Mouse (Mus musculus) hindbrain, embryonic 14.5 days (tissue): ENCODE measurements around the gene Btnl9. TPM values are rescaled to one million over a fixed set of nuclear protein-coding genes. Genes with fewer than 3 reads are reported as not detected.

Source experiments
- ATAC-seq: fragments of 200-750 bp; cut with Nextera tagmentation; 2 replicates; pipeline ENCODE4 v1.8.0; 2017; ENCODE audit warnings: moderate number of reproducible peaks, mild to moderate bottlenecking, moderate TSS enrichment, moderate library complexity; ENCODE audit not compliant: low FRiP score
- DNase-seq: peaks from one replicate; pipeline ENCODE4 v3.0.0-alpha.2; 2015; ENCODE audit warnings: low spot score
- H3K27ac ChIP-seq: fragments of 300-500 bp; sonication (generic); 2 replicates; pipeline ENCODE4 v1.5.1; 2014; ENCODE audit warnings: mild to moderate bottlenecking, moderate library complexity
- H3K27me3 ChIP-seq: fragments of 300-500 bp; sonication (generic); 2 replicates; pipeline ENCODE4 v1.6.1; 2014; ENCODE audit warnings: mild to moderate bottlenecking, low read length, mixed read lengths; ENCODE audit not compliant: control insufficient read depth, insufficient read depth
- H3K36me3 ChIP-seq: fragments of 300-500 bp; sonication (generic); replicated peaks from 2 replicates; pipeline ENCODE4 v1.6.1; 2014; ENCODE audit not compliant: control insufficient read depth, insufficient read depth
- H3K4me1 ChIP-seq: fragments of 300-500 bp; sonication (generic); replicated peaks from 2 replicates; pipeline ENCODE4 v1.6.1; 2014; ENCODE audit warnings: antibody characterized with exemption, low read length, mixed read lengths; ENCODE audit not compliant: control insufficient read depth, insufficient read depth
- H3K4me2 ChIP-seq: fragments of 300-500 bp; sonication (generic); replicated peaks from 2 replicates; pipeline ENCODE4 v1.6.1; 2014; ENCODE audit warnings: mild to moderate bottlenecking, moderate library complexity
- H3K4me3 ChIP-seq: fragments of 300-500 bp; sonication (generic); replicated peaks from 2 replicates; pipeline ENCODE4 v1.5.1; 2014; ENCODE audit warnings: mild to moderate bottlenecking, low read length
- H3K9ac ChIP-seq: fragments of 300-500 bp; sonication (generic); 2 replicates; pipeline ENCODE4 v1.6.1; 2014
- H3K9me3 ChIP-seq: fragments of 300-500 bp; sonication (generic); 2 replicates; pipeline ENCODE4 v1.6.1; 2016; ENCODE audit warnings: low read length; ENCODE audit not compliant: control insufficient read depth
- WGBS: fragments of 180-500 bp; shearing (Covaris S2); extraction: QIAGEN DNeasy Blood & Tissue Kit; methylation state at CpG from one replicate; pipeline ENCODE4 v1.1.7; 2014; 5-methylcytosine and 5-hydroxymethylcytosine counted together
- polyA plus RNA-seq: library from polyadenylated mRNA; unstranded; fragments of >200 nt; fragmentation: Nextera tagmentation; extraction: Ambion mirVana; gene quantifications from 2 replicates; pipeline ENCODE4 v1.2.1, GENCODE M21; 2014

The Btnl9 gene
- polyA plus RNA-seq, 1 experiment from 2014 or later = 0.11 TPM

DNA sequence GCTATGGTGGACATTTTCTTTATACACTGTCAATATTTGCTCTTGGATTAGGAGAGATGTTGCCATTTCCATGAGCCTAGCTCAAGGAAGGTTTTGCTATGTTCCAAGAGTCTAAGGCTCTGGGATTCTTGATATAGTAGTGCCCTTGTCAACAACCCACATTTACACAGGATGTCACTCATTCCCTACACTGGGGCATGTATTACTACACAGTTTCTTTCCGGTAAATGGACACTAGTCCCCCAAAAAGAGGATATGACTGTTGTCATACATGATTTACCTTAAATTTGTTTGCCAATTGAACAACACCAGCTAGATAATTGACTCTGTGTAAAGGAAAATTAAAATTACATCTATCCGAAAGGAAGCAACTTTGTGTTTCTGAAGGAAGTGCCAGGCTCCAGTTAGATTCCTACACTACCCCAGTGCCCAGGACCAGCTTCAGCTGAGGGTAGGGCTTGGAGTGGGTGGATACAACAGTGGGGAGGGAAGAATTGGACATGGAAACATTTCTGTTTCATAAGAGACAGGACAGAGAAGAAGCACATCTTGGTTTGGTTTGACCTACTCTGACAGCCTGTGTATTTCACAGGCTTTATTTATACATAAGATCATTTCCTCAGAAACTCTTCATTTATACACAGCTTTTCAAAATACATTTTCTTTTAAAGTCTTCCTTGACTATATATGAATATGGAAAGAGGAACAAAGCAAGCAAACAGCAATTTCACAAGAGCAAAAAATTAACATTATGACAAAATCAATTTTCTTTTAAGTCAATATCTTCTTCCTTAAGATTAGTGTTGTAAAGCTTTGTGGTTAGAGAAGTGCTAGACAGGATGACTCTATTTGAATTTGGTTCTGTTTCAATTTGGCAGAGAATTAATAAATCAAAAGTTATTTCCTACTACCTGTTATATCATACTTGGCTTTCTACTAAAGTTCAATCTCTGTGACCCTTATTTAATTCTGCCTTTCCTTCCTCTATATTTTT lies 29.8 kb downstream of the Btnl9 start:
- no peak overlapping the region for H3K4me2 ChIP-seq
- ATAC-seq = no peak
- no peaks in the 10 kb centered on the region for H3K36me3 ChIP-seq
- no peak overlapping the region for H3K4me3 ChIP-seq
- H3K4me1 ChIP-seq = no peaks in the 10 kb centered on the region
- H3K27me3 ChIP-seq = no peaks in the 10 kb centered on the region
- no peak for DNase-seq
- H3K9ac ChIP-seq = no peak overlapping the region
- 90% methylated on average over 2 of the region's 2 CpGs for WGBS
- no peaks in the 10 kb centered on the region for H3K9me3 ChIP-seq
- H3K27ac ChIP-seq = no peak overlapping the region

DNA sequence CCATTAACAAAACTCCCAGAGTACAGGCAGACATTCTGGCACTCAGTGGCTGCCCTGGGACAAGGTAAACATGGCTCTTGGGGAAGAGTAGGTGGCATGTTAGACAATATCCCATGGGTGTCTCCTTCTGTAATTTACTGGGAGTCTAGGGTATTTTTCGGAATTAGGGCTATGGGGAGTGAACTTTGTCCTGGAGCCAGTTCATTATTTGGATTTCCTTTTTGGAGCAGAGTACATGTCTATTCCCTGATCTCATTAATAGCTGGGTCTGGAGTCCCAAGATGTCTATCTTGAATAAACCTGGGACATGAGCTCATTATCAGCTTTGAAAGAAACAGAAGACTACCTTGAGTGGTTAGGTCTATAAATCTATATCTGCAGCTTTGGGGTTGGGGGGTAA lies 32.9 kb downstream of the Btnl9 start, which contains the start of gene Olfr1394:
Gene Olfr1394, plus strand, starts transcription at position 301 of the 400 bp plus-strand sequence.
- no peak within 1 kb of the TSS for H3K4me3 ChIP-seq
- DNase-seq (no peak), ATAC-seq (no peak)
- H3K36me3 ChIP-seq = no peaks in the 10 kb centered on the region
- no peaks in the 10 kb centered on the region for H3K9me3 ChIP-seq
- no peak within 1 kb of the TSS for H3K9ac ChIP-seq
- no peak within 1 kb of the TSS for H3K4me2 ChIP-seq
- H3K4me1 ChIP-seq = no peaks in the 10 kb centered on the region
- no peaks in the 10 kb centered on the region for H3K27me3 ChIP-seq
- WGBS = 89% methylated on average over 1 of the region's 1 CpGs
- H3K27ac ChIP-seq = no peak within 1 kb of the TSS

DNA sequence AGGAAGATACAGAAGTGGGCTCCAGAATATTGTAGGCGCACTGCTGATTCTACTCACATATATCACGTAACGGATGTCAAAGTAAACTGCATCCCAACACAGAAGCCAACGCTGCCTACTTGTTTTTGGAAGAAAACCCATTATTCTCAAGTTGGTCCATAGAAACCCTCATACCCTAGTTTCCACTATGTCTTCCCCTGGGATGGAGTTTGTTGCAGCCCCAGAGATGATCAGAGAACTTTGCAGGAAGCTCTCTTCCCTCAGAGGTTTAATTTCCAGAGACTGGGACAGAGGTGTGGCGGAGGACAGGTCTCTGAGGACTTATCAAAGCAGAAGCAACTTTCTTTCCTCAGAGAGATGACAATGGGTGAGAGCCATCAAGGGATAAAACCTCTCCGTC lies 45.0 kb downstream of the Btnl9 start, which contains the start of gene Olfr1395:
Gene Olfr1395, plus strand, starts transcription at position 301 of the 400 bp plus-strand sequence.
- Histone ChIP-seq H3K27me3 (no peaks in the 10 kb centered on the region), H3K4me2 (no peak within 1 kb of the TSS), H3K27ac (no peak within 1 kb of the TSS), H3K36me3 (no peaks in the 10 kb centered on the region), H3K4me3 (no peak within 1 kb of the TSS), H3K9me3 (no peaks in the 10 kb centered on the region), H3K9ac (no peak within 1 kb of the TSS), H3K4me1 (no peaks in the 10 kb centered on the region)
- WGBS = 93% methylated on average over 6 of the region's 6 CpGs
- no peak for ATAC-seq
- no peak for DNase-seq

DNA sequence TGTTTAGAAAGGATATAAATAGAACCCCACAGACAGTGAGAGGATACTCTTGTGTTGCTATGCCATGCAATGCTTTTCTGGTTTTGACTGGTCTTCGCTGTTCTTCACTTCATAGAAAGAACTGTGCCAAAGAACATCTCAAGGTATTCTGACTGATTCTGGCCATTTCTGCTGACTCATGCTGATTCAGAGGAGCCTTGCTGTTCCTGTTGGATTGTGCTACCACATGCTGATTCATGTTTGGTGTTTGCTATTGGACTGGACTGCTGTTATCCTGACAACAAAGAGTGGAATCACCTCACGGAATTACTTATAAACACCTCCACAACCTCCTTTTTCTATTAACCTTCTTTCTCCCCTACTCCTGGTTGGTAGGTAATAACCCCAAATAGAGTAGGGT lies 62.8 kb downstream of the Btnl9 start:
- WGBS = 92% methylated on average over 2 of the region's 2 CpGs
- no peak for ATAC-seq
- H3K9ac ChIP-seq = no peak overlapping the region

DNA sequence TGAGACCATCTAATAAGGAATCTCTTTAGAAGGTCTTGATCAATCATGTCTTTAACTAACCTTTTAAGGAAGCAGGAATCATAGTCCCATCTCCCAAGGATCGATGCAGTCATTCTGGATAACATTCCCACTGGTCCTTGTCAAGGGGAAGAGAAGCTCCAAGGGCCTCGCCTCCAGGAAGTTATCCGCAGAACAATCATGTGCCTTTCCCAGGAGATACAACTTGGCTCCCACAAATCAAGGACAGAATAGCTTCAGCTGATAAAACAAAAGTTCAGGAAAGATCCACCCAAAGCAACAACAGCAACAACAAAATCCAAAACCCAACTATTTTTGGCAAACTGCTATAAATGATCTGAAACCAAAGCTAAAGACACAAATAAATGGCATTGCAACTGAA lies 67.3 kb downstream of the Btnl9 start:
- no peak overlapping the region for H3K4me3 ChIP-seq
- no peak overlapping the region for H3K9ac ChIP-seq
- no peak overlapping the region for H3K4me2 ChIP-seq
- no peaks in the 10 kb centered on the region for H3K4me1 ChIP-seq
- no peaks in the 10 kb centered on the region for H3K27me3 ChIP-seq
- 86% methylated on average over 3 of the region's 3 CpGs for WGBS
- no peak overlapping the region for H3K27ac ChIP-seq
- ATAC-seq (no peak), DNase-seq (no peak)
- H3K9me3 ChIP-seq = no peaks in the 10 kb centered on the region
- no peaks in the 10 kb centered on the region for H3K36me3 ChIP-seq

More for the DNA sequence above, 62.8 kb downstream of the Btnl9 start:
- DNase-seq = no peak
- Histone ChIP-seq H3K9me3 (no peaks in the 10 kb centered on the region), H3K4me1 (no peaks in the 10 kb centered on the region), H3K27ac (no peak overlapping the region), H3K4me3 (no peak overlapping the region), H3K4me2 (no peak overlapping the region), H3K27me3 (no peaks in the 10 kb centered on the region), H3K36me3 (no peaks in the 10 kb centered on the region)

Other genes with a start within 250 kb of the Btnl9 start
- gene Psme2b, start 241.0 kb downstream of the Btnl9 start, polyA plus RNA-seq = 2.0 and 2.1 TPM in 2 replicates
- gene Olfr56, start 208.3 kb downstream of the Btnl9 start, polyA plus RNA-seq = not detected in 2 replicates
- 0.39 and 0.51 TPM in 2 replicates for gene 9930111J21Rik1, start 207.8 kb downstream of the Btnl9 start, polyA plus RNA-seq
- 0.08 TPM in 1 of 2 replicates, not detected in the other for gene Gm12185, start 194.9 kb downstream of the Btnl9 start, polyA plus RNA-seq
- not detected in 2 replicates for gene Tgtp1, start 193.0 kb downstream of the Btnl9 start, polyA plus RNA-seq
- 0.21 and 0.41 TPM in 2 replicates for gene 9930111J21Rik2, start 135.9 kb downstream of the Btnl9 start, polyA plus RNA-seq
- not detected in 2 replicates for gene Tgtp2, start 123.0 kb downstream of the Btnl9 start, polyA plus RNA-seq
- 0.95 and 1.0 TPM in 2 replicates for gene Ifi47, start 110.6 kb downstream of the Btnl9 start, polyA plus RNA-seq
- gene Olfr1396, start 72.3 kb downstream of the Btnl9 start, polyA plus RNA-seq = not detected in 2 replicates
- not detected in 2 replicates for gene Olfr1395, start 44.9 kb downstream of the Btnl9 start, polyA plus RNA-seq
- not detected in 2 replicates for gene Olfr1394, start 32.8 kb downstream of the Btnl9 start, polyA plus RNA-seq
- 46.8 and 48.2 TPM in 2 replicates for gene Zfp62, start 16.1 kb upstream of the Btnl9 start, polyA plus RNA-seq
- 31.0 and 31.1 TPM in 2 replicates for gene Mgat1, start 57.0 kb upstream of the Btnl9 start, polyA plus RNA-seq
- gene Olfr1393, start 91.1 kb upstream of the Btnl9 start, polyA plus RNA-seq = not detected in 2 replicates
- not detected in 2 replicates for gene Olfr1392, start 98.1 kb upstream of the Btnl9 start, polyA plus RNA-seq
- gene Olfr10, start 117.6 kb upstream of the Btnl9 start, polyA plus RNA-seq = 0.07 TPM in 1 of 2 replicates, not detected in the other
- not detected in 2 replicates for gene Olfr1391, start 135.6 kb upstream of the Btnl9 start, polyA plus RNA-seq
- not detected in 2 replicates for gene Olfr1390, start 148.0 kb upstream of the Btnl9 start, polyA plus RNA-seq
- gene Olfr1389, start 235.9 kb upstream of the Btnl9 start, polyA plus RNA-seq = not detected in 2 replicates
- 0.07 TPM in 1 of 2 replicates, not detected in the other for gene Olfr1388, start 249.5 kb upstream of the Btnl9 start, polyA plus RNA-seq